Mouse (Mus musculus) stomach, embryonic 15.5 days (tissue): ENCODE results near the gene Zfp667. TPM values are rescaled to one million over a fixed set of nuclear protein-coding genes. Genes with fewer than 3 reads are reported as not detected.
"Not testable (repeated sequence)": the region's sequence is repeated elsewhere in the genome, so short reads cannot be mapped to it uniquely, and the experiment has no call there.

ENCODE experiments used
- ATAC-seq: fragments of 200-750 bp; cut with Nextera tagmentation; 2 replicates; pipeline ENCODE4 v1.8.0; 2017; ENCODE audit warnings: low read depth, moderate number of reproducible peaks, moderate TSS enrichment; ENCODE audit not compliant: insufficient read depth, low FRiP score
- H3K27ac ChIP-seq: fragments of 300-500 bp; sonication (generic); 2 replicates; pipeline ENCODE4 v1.5.1; 2015; ENCODE audit warnings: mild to moderate bottlenecking, inconsistent platforms
- H3K27me3 ChIP-seq: fragments of 300-500 bp; sonication (generic); replicated peaks from 2 replicates; pipeline ENCODE4 v1.6.1; 2015; ENCODE audit warnings: inconsistent platforms
- H3K36me3 ChIP-seq: fragments of 300-500 bp; sonication (generic); 2 replicates; pipeline ENCODE4 v1.6.1; 2015; ENCODE audit warnings: inconsistent platforms
- H3K4me1 ChIP-seq: fragments of 300-500 bp; sonication (generic); 2 replicates; pipeline ENCODE4 v1.6.1; 2015; ENCODE audit warnings: inconsistent platforms
- H3K4me2 ChIP-seq: fragments of 300-500 bp; sonication (generic); 2 replicates; pipeline ENCODE4 v1.6.1; 2015; ENCODE audit warnings: mild to moderate bottlenecking, inconsistent platforms
- H3K4me3 ChIP-seq: fragments of 300-500 bp; sonication (generic); replicated peaks from 2 replicates; pipeline ENCODE4 v1.5.1; 2015; ENCODE audit warnings: inconsistent platforms
- H3K9ac ChIP-seq: fragments of 300-500 bp; sonication (generic); 2 replicates; pipeline ENCODE4 v1.6.1; 2015; ENCODE audit warnings: inconsistent platforms
- H3K9me3 ChIP-seq: fragments of 300-500 bp; sonication (generic); 2 replicates; pipeline ENCODE4 v1.6.1; 2016; ENCODE audit warnings: inconsistent platforms
- WGBS: fragments of 180-500 bp; shearing (Covaris S2); methylation state at CpG from one replicate; pipeline ENCODE4 v1.1.7; 2015; 5-methylcytosine and 5-hydroxymethylcytosine counted together
- polyA plus RNA-seq: library from polyadenylated mRNA; unstranded; fragments of >200 nt; fragmentation: Nextera tagmentation; extraction: Ambion mirVana; gene quantifications from 2 replicates; pipeline ENCODE4 v1.2.1, GENCODE M21; 2015

Gene Zfp667
- polyA plus RNA-seq, 1 experiment from 2014 or later, result 8.1 TPM

DNA sequence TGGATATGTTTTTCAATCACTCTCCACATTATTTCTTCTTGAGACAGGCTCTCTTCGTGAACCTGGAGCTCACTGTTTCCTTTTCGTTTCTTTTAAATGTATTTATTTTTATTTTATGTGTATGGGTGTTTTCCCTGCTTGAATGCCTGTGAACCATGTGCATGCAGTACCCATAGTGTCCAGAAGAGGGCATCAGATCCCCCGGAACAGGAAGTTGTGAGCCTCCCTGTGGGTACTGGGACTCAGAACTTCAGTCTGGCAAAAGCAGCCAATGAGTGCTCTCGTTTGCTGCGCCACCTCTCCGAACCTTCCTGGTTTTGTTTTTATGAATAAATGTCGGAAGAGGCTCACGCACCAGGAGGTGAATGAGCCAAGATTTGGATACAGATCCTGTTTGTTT lies 20.7 kb upstream of the Zfp667 start:
- WGBS, result 56% methylated on average over 8 of the region's 8 CpGs

DNA sequence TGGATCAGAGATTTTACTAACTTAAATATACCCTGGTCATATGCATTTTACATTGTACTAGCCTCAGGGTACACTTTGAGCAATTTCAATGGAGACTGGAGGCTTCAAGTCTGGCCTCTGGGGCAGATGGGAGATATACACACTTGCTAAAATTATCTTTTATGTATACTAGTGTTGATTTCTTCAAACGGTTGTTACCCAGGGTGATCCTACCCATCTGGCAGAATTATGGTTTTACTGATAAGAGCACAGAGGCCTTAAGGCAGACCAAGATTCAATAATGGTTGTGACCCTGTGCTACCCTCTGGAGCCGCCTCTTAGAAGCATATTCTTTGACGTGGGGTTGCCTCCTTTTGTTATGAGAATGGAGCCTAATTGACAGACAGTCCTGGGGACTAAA lies 8.5 kb upstream of the Zfp667 start:
- Histone ChIP-seq H3K4me1 (no peaks in the 10 kb centered on the region), H3K27me3 (no peaks in the 10 kb centered on the region), H3K4me3 (no peak overlapping the region), H3K4me2 (no peak overlapping the region), H3K9ac (no peak overlapping the region), H3K36me3 (no peaks in the 10 kb centered on the region), H3K9me3 (no peaks in the 10 kb centered on the region), H3K27ac (no peak overlapping the region)
- 27% methylated on average over 3 of the region's 3 CpGs for WGBS
- ATAC-seq, result peak; percentile 17; the same call in 1 of the 2 replicates

More for the DNA sequence above, 20.7 kb upstream of the Zfp667 start:
- Histone ChIP-seq H3K4me1 (no peaks in the 10 kb centered on the region), H3K4me2 (no peak overlapping the region), H3K27me3 (no peaks in the 10 kb centered on the region), H3K36me3 (no peaks in the 10 kb centered on the region), H3K9me3 (no peaks in the 10 kb centered on the region), H3K27ac (no peak overlapping the region), H3K9ac (no peak overlapping the region), H3K4me3 (no peak overlapping the region)
- no peak for ATAC-seq

DNA sequence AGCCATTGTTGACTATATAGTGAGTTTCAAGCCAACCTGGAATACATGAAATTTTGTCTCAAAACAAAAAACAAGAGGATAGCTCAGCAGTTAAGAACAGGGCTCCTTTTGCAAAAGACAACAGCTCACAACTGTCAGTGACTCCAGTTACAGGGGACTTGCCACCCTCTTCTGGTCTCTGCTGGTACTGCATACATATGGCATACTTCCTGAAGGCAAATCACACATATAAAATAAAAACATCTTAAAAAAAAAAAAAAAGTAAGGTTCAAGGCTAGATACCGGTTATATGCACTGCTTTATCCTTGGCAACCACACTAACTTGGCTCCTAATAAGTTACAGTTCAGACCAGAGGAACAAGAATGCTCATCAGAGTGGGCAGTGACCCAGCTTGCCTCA lies 3.6 kb upstream of the Zfp667 start:
- Histone ChIP-seq H3K4me3 (peak overlapping the region; percentile 53), H3K27ac (peak overlapping the region; percentile 90; the same call in 1 of the 2 replicates), H3K27me3 (no peaks in the 10 kb centered on the region), H3K9ac (no peak overlapping the region), H3K4me2 (peak overlapping the region; percentile 61), H3K4me1 (peaks cover 4% of the 10 kb centered on the region; the same call in 1 of the 2 replicates), H3K9me3 (no peaks in the 10 kb centered on the region), H3K36me3 (no peaks in the 10 kb centered on the region)
- WGBS, result 6% methylated on average over 1 of the region's 1 CpGs
- no peak for ATAC-seq

DNA sequence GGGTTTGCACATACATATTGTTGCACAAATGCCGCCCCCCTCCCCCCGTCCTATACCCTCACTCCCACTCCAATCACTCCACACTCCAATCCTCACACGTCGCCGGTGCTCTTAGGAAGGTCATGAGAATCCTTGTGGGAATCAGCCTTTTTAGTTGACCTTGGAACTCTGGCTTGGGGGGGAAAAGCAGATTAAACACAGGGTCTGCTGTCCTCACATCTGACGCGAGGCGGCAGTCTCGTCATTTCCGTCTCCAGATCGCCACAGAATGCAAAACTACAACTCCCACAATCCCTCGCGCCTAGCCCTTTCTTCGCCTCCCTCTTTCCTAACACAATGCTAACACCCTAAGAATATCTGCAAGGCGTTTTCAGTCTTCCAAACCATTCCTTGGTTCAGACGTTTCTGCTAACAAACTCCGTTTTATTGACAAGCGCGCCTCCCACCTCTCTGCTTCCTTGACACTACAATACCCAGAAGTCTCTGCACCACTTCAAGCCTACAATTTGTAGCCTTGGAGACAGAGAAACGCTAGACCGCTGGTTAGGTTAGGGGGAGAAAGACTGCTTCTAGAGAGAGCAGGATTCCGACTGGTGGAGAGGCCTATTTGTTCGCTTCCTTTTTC lies 2.8 kb upstream of the Zfp667 start:
- Histone ChIP-seq H3K36me3 (no peaks in the 10 kb centered on the region), H3K4me3 (peak overlapping the region; percentile 53), H3K4me1 (peaks cover 4% of the 10 kb centered on the region; the same call in 1 of the 2 replicates), H3K27ac (peak overlapping the region; percentile 90), H3K27me3 (no peaks in the 10 kb centered on the region), H3K9ac (peak overlapping the region; percentile 35; the same call in 1 of the 2 replicates), H3K9me3 (no peaks in the 10 kb centered on the region), H3K4me2 (peak overlapping the region; percentile 61)
- 2% methylated on average over 23 of the region's 23 CpGs for WGBS
- ATAC-seq, result peak; percentile 47

DNA sequence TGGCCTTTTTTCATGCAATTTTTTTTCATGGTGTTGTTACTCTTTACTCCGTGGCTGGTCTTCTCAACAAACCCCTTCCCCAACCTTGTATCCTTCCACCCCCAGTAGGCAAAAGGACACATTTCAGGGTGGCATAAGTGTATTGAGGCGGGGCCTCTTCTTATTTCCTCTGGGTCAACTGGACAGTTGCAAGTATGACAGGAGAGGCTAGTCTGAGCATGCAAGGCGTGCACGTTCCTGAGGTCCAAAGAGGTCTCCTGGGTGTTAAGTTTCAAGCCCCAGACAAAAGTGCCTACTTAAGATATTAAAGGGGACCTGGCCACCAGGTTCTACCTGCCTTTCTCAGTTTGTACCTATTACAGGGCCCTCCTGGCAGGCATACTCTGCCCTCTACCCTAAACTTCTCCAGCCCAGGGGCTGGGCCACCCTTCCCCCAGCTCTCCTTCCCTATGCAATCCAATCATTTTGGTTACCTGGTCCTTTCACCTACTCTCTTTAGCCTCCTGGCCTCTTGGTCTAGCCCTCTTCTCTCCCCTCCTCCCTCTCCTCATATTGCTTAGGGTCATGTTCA lies 1.9 kb upstream of the Zfp667 start:
- Histone ChIP-seq H3K9ac (no peak overlapping the region), H3K27ac (no peak overlapping the region), H3K4me1 (peaks cover 4% of the 10 kb centered on the region; the same call in 1 of the 2 replicates), H3K27me3 (no peaks in the 10 kb centered on the region), H3K9me3 (no peaks in the 10 kb centered on the region), H3K4me2 (no peak overlapping the region), H3K36me3 (no peaks in the 10 kb centered on the region), H3K4me3 (no peak overlapping the region)
- WGBS, result 85% methylated on average over 4 of the region's 4 CpGs
- no peak for ATAC-seq

DNA sequence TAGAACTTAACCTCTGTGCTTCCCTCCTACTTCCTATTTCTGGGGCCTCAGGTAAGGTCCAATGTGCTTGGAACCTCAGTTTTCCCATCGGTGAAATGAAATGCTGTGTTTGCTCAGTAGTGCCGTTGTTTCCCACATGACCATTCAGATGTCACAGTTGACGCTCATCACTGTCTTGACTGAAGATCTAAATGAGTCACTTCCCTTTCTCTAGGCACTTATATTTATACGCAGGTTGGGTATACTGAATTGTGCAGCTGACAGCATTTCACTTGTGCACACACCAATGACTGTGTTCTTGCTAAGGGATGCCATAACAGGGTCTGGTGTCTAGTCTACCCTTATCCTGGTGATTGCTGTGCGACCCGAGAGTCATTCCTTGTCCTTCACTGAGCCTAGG lies 1.0 kb upstream of the Zfp667 start:
- Histone ChIP-seq H3K4me1 (peaks cover 4% of the 10 kb centered on the region; the same call in 1 of the 2 replicates), H3K36me3 (no peaks in the 10 kb centered on the region; the same call in 1 of the 2 replicates), H3K4me2 (peak overlapping the region; percentile 79; the same call in 1 of the 2 replicates), H3K27me3 (no peaks in the 10 kb centered on the region), H3K9ac (no peak overlapping the region), H3K27ac (no peak overlapping the region), H3K9me3 (no peaks in the 10 kb centered on the region), H3K4me3 (no peak overlapping the region; the same call in 1 of the 2 replicates)
- 84% methylated on average over 6 of the region's 6 CpGs for WGBS
- no peak for ATAC-seq

DNA sequence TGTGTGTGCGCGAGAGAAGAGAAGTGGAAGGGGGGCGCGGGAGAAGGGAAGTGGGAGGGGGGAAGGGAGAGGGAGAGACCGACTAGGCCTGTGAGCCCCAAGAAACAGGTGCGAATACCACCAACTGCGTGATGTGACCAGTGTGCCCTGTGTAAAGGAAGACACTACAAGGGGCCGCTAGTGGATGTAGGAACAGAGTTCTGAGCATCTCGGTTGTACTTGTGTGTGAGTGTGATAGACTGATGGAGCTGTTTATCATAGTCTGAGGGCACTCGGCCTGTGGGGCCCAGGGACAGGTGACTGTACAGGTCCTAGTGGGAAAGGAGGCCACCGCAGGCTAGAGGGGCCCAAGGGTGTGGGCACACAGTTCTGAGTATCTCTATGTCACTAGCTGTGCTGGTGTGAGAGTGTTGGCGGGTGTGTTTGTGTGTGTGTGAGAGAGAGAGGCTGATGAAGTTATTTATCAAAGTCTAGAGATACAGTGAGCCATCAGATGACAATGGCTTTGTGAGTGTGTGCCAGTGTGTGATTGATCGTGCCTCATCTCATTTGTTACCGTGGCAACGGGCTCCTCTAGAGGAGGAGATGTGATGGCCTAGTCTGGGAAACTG lies 647 bp downstream of the Zfp667 start:
- H3K9ac ChIP-seq, result 0 out of 2 replicates have a peak overlapping the region, but pooled peaks have one; percentile 12
- WGBS, result 18% methylated on average over 15 of the region's 15 CpGs

DNA sequence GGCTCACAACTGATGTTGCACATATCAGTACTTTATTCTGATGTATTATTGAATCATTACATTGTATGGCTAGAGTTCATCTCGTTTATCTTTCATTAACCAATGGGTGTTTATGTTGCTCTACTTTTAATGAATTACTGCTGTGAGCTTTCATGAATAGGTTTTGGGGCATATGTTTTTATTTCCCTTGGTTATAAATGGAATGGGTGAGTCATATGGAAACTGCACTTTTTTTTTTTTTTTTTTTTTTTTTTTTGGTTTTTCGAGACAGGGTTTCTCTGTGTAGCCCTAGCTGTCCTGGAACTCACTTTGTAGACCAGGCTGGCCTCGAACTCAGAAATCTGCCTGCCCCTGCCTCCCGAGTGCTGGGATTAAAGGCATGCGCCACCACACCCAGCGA lies 4.7 kb downstream of the Zfp667 start:
- WGBS, result 91% methylated on average over 5 of the region's 6 CpGs
- H3K9ac ChIP-seq, H3K27me3 ChIP-seq, H3K9me3 ChIP-seq, H3K4me2 ChIP-seq, ATAC-seq, H3K27ac ChIP-seq, H3K36me3 ChIP-seq, H3K4me1 ChIP-seq, H3K4me3 ChIP-seq: not testable (repeated sequence)

More for the DNA sequence above, 647 bp downstream of the Zfp667 start:
- Histone ChIP-seq H3K36me3 (no peaks in the 10 kb centered on the region; the same call in 1 of the 2 replicates), H3K4me1 (peaks cover 4% of the 10 kb centered on the region; the same call in 1 of the 2 replicates), H3K4me3 (peak overlapping the region; percentile 47), H3K27me3 (no peaks in the 10 kb centered on the region), H3K27ac (no peak overlapping the region; the same call in 1 of the 2 replicates), H3K4me2 (peak overlapping the region; percentile 79), H3K9me3 (no peaks in the 10 kb centered on the region)
- peak; percentile 6; the same call in 1 of the 2 replicates for ATAC-seq

DNA sequence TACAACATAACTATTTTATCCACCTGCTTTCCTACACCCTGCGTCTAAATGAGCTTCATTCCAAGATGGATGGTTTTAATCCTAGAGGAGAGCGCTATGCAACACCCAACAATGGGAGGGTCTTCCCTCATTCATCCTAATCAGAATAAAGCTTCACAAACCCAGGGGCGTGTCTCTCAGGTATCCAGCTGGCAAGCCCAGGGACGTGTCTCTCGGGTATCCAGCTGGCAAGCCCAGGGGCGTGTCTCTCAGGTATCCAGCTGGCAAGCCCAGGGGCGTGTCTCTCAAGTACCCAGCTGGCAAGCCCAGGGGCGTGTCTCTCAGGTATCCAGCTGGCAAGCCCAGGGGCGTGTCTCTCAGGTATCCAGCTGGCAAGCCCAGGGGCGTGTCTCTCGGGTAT lies 14.4 kb downstream of the Zfp667 start:
- not testable (repeated sequence) for H3K4me1 ChIP-seq, H3K9ac ChIP-seq, H3K9me3 ChIP-seq, H3K4me3 ChIP-seq, ATAC-seq, H3K27me3 ChIP-seq, H3K4me2 ChIP-seq, H3K27ac ChIP-seq
- 71% methylated on average over 11 of the region's 11 CpGs for WGBS
- peaks cover 14% of the 10 kb centered on the region for H3K36me3 ChIP-seq

DNA sequence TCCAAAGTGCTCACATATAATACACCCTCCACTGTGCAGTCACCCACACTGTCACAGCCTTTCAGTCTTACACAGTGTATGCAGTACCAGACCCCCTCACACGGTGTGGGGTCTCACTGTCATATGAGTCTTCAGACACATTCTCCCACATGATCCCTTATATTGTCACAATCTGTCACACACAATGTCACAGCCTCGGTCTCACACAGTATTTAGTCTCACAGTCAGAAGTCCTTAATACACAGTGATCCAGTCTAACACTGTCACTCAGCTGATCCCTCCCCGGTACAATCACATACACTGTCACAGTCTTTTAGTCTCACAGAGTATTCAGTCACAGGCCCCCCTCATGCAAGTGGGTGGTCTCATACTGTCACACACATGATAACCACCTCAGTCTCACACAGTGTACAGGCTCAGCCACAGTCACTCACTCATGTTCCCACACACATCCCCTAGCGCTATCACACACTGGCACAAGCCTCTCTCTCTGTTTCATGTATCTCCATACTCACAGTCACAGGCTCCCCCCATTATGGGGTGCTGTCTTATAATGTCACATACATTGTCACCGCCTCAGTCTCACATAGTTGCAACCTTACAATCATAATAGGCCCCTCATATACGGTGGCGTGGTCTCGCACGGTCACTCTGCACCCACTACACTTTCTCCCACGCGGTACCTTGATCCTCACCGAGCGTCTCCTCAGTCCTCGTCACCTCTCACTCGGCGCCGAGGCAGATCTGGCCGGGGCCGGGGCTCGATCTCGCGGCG lies 44.3 kb downstream of the Zfp667 start:
- WGBS, result 17% methylated on average over 23 of the region's 23 CpGs
- H3K4me2 ChIP-seq, result peak overlapping the region; percentile 60
- H3K36me3 ChIP-seq, result no peaks in the 10 kb centered on the region
- H3K27me3 ChIP-seq, result no peaks in the 10 kb centered on the region
- peak; percentile 74 for ATAC-seq
- no peaks in the 10 kb centered on the region for H3K9me3 ChIP-seq
- H3K9ac ChIP-seq, result peak overlapping the region; percentile 27
- H3K4me3 ChIP-seq, result peak overlapping the region; percentile 54
- H3K27ac ChIP-seq, result peak overlapping the region; percentile 84
- H3K4me1 ChIP-seq, result no peaks in the 10 kb centered on the region; the same call in 1 of the 2 replicates

DNA sequence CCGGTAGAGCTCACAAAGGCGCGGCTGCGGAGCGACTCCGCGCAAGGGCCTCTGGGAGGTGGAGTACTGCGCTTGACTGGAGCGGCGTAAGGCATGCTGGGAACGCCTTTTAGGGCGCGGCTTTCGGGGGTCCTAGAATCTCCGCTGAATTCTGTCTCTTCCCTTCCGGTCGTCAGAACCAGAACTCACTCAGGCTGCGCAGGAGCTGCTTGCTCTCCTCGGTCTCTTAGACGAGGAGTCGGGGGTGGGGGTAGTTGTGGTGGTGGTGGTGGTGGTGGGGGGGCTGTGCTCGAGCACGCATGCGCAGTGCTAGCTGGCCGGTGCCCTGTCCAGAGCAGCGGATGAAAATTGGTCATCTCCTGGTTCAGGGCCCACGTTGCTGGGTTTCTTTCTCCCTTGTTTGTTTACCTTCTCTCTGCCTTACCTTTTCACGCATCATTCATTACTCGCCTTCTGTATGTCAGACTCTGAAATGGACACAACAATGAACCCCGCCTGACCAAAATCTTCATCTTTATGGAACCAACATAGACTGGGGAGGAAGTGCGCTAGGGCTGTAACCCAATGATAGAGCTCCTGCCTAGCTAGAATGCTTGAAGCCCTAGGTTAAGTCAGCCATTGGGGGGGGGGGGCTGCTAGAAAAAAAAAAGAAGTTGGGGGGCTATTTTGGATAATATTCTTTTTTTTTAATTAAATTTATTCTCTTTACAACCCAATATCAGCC lies 45.0 kb downstream of the Zfp667 start, which contains the start of gene Zfp583:
Gene Zfp583 (minus strand): TSS at position 53 of the 724 bp plus-strand sequence.
- Histone ChIP-seq H3K4me1 (no peaks in the 10 kb centered on the region; the same call in 1 of the 2 replicates), H3K9me3 (no peaks in the 10 kb centered on the region), H3K27ac (peak within 1 kb of the TSS; percentile 84), H3K4me3 (peak within 1 kb of the TSS; percentile 54), H3K36me3 (no peaks in the 10 kb centered on the region), H3K9ac (peak within 1 kb of the TSS; percentile 27), H3K27me3 (no peaks in the 10 kb centered on the region), H3K4me2 (peak within 1 kb of the TSS; percentile 60)
- 5% methylated on average over 31 of the region's 31 CpGs for WGBS
- peak; percentile 93 for ATAC-seq
